Mouse (Mus musculus): ENCODE data around the gene Zfp446. TPM values are rescaled to one million over a fixed set of nuclear protein-coding genes. Genes with fewer than 3 reads are reported as not detected.

The Zfp446 gene
- polyA plus RNA-seq, 1 experiment from 2014 or later, result 3.9 TPM

DNA sequence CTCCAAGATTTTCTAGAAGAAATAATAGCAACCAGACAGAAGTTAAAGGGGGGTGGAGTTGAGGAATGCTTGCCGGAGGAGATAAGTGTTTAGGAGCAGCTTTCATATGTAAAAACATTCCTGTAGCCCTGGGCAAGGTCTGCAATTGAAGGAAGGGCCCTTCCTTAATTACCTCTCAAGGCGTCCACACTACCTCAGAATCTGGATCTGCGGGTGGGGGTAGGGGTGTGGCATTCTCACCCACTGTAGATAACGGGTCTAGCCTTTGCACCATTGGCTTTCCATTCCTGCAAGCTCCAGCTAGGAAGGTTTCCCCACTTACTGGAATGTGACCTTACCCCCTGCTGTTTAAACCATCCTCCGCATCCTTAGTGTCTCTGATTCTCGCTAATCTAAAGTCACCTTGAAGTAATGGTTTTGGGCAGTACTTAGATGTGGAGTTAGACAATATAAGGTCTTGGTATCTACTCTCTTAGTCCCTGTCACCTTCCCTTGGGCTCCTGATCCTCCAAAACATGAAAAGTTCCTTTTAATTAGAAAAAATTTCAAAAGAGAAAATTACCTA, 36.7 kb downstream of the Zfp446 start:
- Histone ChIP-seq H3K27ac (ENCODE audit: low read length) (no peak overlapping the region), H3K4me2 (replicated peaks; ENCODE audit: low read depth, low read length) (no peak overlapping the region), H3K27me3 (replicated peaks; ENCODE audit: insufficient read depth, low read length) (no peaks in the 10 kb centered on the region), H3K9me3 (ENCODE audit: low read length) (no peaks in the 10 kb centered on the region), H3K9ac (replicated peaks; ENCODE audit: low read depth) (no peak overlapping the region), H3K4me3 (ENCODE audit: low read depth, low read length) (no peak overlapping the region), H3K4me1 (ENCODE audit: insufficient read depth, low read depth, low read length) (peaks cover 4% of the 10 kb centered on the region; the same call in 1 of the 2 replicates), H3K36me3 (ENCODE audit: insufficient read depth, low read length) (no peaks in the 10 kb centered on the region)
- DNase-seq (ENCODE audit: low spot score) (no peak), ATAC-seq (no peak)
- TF ChIP-seq EP300 (IDR thresholded peaks at IDR 0.05) (no peak), CTCF (IDR thresholded peaks at IDR 0.05) (no peak)
- 37% methylated on average over 6 of the region's 6 CpGs for WGBS

DNA sequence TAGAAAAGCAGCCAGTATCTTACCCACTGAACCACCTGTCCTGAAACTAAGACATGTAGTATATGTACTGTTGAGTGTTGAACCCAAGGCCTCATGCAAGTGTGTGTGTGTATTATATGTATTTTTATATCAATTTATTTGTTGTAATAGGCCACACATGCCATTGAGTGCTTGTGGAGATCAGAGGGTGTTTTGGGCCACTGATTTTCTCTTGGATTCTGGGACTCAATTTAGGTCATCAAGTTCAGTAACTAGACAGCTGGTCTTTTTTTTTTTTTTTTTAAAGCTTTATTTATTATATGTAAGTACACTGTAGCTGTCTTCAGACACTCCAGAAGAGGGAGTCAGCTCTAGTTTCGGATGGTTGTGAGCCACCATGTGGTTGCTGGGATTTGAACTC, 37.6 kb downstream of the Zfp446 start:
- DNase-seq (ENCODE audit: low spot score) (no peak), ATAC-seq (no peak)
- H3K27me3 ChIP-seq (replicated peaks; ENCODE audit: insufficient read depth, low read length), result no peaks in the 10 kb centered on the region
- H3K4me1 ChIP-seq (ENCODE audit: insufficient read depth, low read depth, low read length), result peaks cover 3% of the 10 kb centered on the region; the same call in 1 of the 2 replicates
- TF ChIP-seq CTCF (IDR thresholded peaks at IDR 0.05) (no peak), EP300 (IDR thresholded peaks at IDR 0.05) (no peak)
- 85% methylated on average over 1 of the region's 1 CpGs for WGBS
- no peak overlapping the region for H3K27ac ChIP-seq (ENCODE audit: low read length)
- no peak overlapping the region for H3K4me3 ChIP-seq (ENCODE audit: low read depth, low read length)
- no peak overlapping the region for H3K4me2 ChIP-seq (replicated peaks; ENCODE audit: low read depth, low read length)
- no peaks in the 10 kb centered on the region for H3K9me3 ChIP-seq (ENCODE audit: low read length)
- H3K9ac ChIP-seq (replicated peaks; ENCODE audit: low read depth), result no peak overlapping the region
- no peaks in the 10 kb centered on the region for H3K36me3 ChIP-seq (ENCODE audit: insufficient read depth, low read length)

DNA sequence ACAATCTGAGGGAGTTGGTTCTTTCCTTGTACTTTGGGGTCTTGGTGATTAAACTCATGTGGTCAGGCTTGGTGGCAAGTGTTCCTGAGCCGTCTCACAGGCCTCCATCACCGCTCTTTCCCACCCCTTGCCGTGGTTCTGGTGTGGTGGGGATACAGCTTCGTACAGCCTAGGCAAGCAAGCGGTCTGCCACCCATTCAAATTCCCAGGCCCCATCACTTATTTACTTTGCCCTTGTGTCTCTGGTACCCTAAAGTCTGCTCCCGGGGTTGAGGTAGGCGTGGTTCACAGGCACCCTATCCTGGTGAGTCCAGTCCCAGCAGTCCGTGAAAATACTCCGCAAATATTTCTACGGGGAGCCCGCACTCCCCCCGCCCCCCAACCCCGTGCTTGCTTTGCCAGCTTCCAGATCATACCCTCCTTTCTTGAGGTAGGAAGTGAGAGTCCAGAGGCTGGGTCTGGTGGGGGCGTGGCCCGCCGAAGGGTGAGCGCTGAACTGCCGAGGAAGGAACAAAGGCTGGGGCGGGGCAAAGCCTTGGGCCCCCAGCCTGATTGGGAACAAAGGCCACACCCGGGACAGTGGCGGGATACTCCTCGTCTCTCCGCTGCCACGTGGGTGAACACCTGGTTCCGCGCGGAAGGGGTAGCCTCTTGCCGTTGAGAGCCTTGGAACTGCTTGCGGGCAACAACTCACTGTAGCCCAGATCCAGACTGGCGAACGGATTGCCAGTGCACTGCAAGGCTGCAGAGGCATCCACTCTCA, 45.3 kb downstream of the Zfp446 start:
- WGBS, result 3% methylated on average over 31 of the region's 31 CpGs

DNA sequence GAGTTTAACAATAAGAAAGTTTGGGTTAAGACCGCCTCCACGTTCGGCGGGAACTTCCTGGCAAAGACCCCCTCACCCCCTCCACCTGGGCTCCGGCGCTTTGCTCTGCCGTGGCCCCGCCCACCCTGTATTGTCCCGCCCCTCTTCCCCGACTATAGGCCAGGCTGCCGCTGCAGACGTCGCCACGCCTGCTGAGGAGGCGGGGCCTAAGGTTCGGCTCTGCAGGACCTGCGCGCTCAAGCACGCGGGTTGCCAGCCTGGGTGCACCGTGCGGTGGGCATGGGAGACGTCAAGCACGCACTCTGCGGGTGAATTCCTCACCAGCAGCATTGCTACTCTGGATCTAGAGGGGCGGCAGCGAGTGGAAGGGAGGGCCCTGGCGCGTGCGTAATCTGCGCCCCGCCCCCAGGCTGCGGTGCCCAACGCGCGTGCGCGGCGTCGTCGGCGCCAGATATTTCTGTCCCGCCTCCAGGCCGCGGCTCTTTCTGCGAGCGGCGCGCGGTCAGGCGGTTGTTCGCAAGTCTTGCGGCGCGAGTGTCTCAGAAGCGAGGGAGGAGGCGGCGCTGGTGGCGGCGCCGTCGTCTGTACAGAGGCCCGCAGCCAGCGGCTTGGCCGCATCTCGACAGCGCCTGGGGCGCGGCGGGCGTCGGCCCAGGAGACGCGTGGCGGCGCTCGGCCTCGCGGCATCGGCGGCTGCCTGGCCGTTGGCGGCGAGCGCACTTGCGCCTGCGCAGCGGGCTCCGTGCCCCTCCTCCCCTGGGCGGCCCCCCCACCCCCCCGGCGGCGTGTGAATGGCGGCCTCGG, 46.5 kb downstream of the Zfp446 start:
- Histone ChIP-seq H3K4me1 (ENCODE audit: insufficient read depth, low read depth, low read length) (peaks cover 9% of the 10 kb centered on the region; the same call in 1 of the 2 replicates), H3K4me2 (replicated peaks; ENCODE audit: low read depth, low read length) (peak overlapping the region; percentile 94), H3K9me3 (ENCODE audit: low read length) (no peaks in the 10 kb centered on the region), H3K36me3 (ENCODE audit: insufficient read depth, low read length) (peaks cover 23% of the 10 kb centered on the region), H3K27ac (ENCODE audit: low read length) (peak overlapping the region; percentile 95), H3K27me3 (replicated peaks; ENCODE audit: insufficient read depth, low read length) (no peaks in the 10 kb centered on the region), H3K4me3 (ENCODE audit: low read depth, low read length) (peak overlapping the region; percentile 79), H3K9ac (replicated peaks; ENCODE audit: low read depth) (peak overlapping the region; percentile 65)
- TF ChIP-seq CTCF (IDR thresholded peaks at IDR 0.05) (no peak; the same call in 1 of the 2 replicates), EP300 (IDR thresholded peaks at IDR 0.05) (no peak)
- DNase-seq (ENCODE audit: low spot score) (peak; percentile 94), ATAC-seq (peak; percentile 88)
- under 1% methylated on average over 65 of the region's 95 CpGs for WGBS

More for the DNA sequence above, 45.3 kb downstream of the Zfp446 start:
- peak overlapping the region; percentile 94 for H3K4me2 ChIP-seq (replicated peaks; ENCODE audit: low read depth, low read length)
- H3K36me3 ChIP-seq (ENCODE audit: insufficient read depth, low read length), result peaks cover 11% of the 10 kb centered on the region; the same call in 1 of the 2 replicates
- TF ChIP-seq CTCF (IDR thresholded peaks at IDR 0.05) (no peak), EP300 (IDR thresholded peaks at IDR 0.05) (no peak)
- peak overlapping the region; percentile 95 for H3K27ac ChIP-seq (ENCODE audit: low read length)
- DNase-seq (ENCODE audit: low spot score) (peak; percentile 85), ATAC-seq (peak; percentile 49)
- H3K9me3 ChIP-seq (ENCODE audit: low read length), result no peaks in the 10 kb centered on the region
- H3K27me3 ChIP-seq (replicated peaks; ENCODE audit: insufficient read depth, low read length), result no peaks in the 10 kb centered on the region
- H3K4me3 ChIP-seq (ENCODE audit: low read depth, low read length), result peak overlapping the region; percentile 79
- peaks cover 9% of the 10 kb centered on the region; the same call in 1 of the 2 replicates for H3K4me1 ChIP-seq (ENCODE audit: insufficient read depth, low read depth, low read length)
- peak overlapping the region; percentile 65; the same call in 1 of the 2 replicates for H3K9ac ChIP-seq (replicated peaks; ENCODE audit: low read depth)

DNA sequence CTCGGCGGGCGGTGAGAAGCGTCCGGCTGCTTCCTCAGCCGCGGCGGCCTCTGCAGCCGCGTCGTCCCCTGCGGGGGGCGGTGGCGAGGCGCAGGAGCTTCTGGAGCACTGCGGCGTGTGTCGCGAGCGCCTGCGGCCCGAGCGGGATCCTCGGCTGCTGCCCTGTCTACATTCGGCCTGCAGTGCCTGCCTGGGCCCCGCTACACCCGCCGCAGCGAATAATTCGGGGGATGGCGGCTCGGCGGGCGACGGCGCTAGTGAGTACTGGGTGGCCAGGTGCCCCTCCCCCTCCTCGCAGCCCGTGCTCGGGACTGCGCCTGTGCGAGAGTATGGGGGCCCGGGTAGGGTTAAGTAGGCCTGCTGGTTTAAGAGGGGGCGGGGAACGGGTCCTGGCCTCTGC, 47.2 kb downstream of the Zfp446 start:
- DNase-seq (ENCODE audit: low spot score) (peak; percentile 81), ATAC-seq (peak; percentile 47)
- Histone ChIP-seq H3K4me3 (ENCODE audit: low read depth, low read length) (peak overlapping the region; percentile 79), H3K4me2 (replicated peaks; ENCODE audit: low read depth, low read length) (peak overlapping the region; percentile 94), H3K9ac (replicated peaks; ENCODE audit: low read depth) (peak overlapping the region; percentile 65), H3K4me1 (ENCODE audit: insufficient read depth, low read depth, low read length) (peaks cover 9% of the 10 kb centered on the region; the same call in 1 of the 2 replicates), H3K36me3 (ENCODE audit: insufficient read depth, low read length) (peaks cover 29% of the 10 kb centered on the region), H3K27ac (ENCODE audit: low read length) (peak overlapping the region; percentile 95), H3K9me3 (ENCODE audit: low read length) (no peaks in the 10 kb centered on the region), H3K27me3 (replicated peaks; ENCODE audit: insufficient read depth, low read length) (no peaks in the 10 kb centered on the region)
- WGBS, result 3% methylated on average over 35 of the region's 44 CpGs
- no peak for TF ChIP-seq EP300 (IDR thresholded peaks at IDR 0.05)
- TF ChIP-seq CTCF (IDR thresholded peaks at IDR 0.05), result peak; percentile 47

Data from lung, postnatal 0 days (tissue).